Mouse (Mus musculus): ENCODE data around the gene Olfr986. TPM values are rescaled to one million over a fixed set of nuclear protein-coding genes. Genes with fewer than 3 reads are reported as not detected.

The Olfr986 gene
- polyA plus RNA-seq, 1 experiment from 2014 or later, result 0.10 TPM

DNA sequence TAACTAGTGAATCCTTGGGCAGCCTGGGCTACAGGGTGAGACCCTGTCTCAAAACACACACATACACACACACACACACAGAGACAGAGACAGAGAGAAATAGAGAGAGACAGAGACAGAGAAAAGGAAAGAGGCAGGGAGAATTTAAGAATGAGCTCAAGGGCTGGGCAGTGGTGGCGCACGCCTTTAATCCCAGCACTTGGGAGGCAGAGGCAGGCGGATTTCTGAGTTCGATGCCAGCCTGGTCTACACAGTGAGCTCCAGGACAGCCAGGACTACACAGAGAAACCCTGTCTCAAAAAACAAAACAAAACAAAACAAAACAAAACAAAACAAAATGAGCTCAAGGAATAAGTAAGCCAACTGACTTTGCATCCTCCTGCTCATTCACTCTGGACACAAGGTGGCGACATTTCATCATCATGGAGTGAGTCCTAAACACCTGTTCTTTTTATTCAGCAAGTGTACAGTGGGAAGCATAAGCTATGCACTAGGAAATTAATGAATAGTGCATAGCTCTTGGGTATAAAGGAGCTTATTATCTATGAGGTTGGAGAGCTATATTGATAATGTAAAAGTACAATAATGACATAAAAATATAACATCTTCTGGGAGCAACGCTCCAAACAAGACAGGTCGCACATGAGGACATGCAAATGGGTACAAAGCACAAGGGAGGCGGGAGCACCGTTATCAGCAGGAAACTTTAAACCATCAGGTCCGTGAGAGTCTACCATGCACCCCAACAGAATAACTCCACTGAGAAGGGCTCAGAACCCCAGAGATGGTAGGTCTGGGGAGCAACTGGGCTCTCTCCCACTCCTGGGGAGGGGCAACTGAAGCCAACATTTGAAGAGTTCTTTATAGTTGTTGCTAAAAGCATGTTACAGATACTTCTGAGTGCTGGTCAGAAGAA, 47.4 kb downstream of the Olfr986 start:
- WGBS (ENCODE audit: insufficient replicate concordance), result 64% methylated on average over 10 of the region's 10 CpGs
- H3K9ac ChIP-seq (ENCODE audit: low read depth, low read length), result no peak overlapping the region

DNA sequence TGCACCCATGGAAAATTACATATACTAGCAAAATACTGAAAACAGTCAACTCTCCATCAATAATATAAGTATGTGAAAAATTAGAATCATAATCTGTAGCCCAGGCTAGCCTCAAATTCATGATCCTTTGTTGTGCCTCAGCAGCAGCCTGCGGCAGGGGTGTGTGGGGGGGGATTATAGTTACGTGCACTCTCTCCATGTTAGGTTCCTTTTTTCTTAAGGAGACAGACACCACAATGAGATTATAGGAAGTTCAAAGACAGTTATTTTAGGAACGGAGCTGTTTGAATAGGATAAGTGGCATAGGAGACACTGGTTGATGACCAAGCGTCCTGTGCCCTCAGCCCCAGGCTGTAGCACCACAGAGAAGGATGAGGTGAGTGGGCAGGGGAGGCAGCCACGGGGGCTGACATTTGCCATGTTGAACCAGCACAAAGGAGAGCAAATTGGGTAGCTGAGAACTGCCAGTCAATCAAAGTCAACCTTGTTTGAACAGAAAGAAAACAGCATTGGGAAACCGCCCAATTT, 48.1 kb downstream of the Olfr986 start:
- no peak overlapping the region for H3K4me3 ChIP-seq (ENCODE audit: low read depth, low read length)
- no peaks in the 10 kb centered on the region for H3K4me1 ChIP-seq (ENCODE audit: control insufficient read depth, insufficient read depth, low read length)
- no peak for ATAC-seq (replicated peaks; ENCODE audit: insufficient number of reproducible peaks, low FRiP score, low TSS enrichment)
- no peaks in the 10 kb centered on the region for H3K9me3 ChIP-seq (replicated peaks; ENCODE audit: control insufficient read depth, low read length)
- H3K27me3 ChIP-seq (ENCODE audit: control insufficient read depth, insufficient read depth, low read length), result no peaks in the 10 kb centered on the region
- WGBS (ENCODE audit: insufficient replicate concordance), result 51% methylated on average over 6 of the region's 6 CpGs
- H3K36me3 ChIP-seq (ENCODE audit: control insufficient read depth, insufficient read depth, low read length), result no peaks in the 10 kb centered on the region
- no peak overlapping the region for H3K4me2 ChIP-seq
- H3K9ac ChIP-seq (ENCODE audit: low read depth, low read length), result no peak overlapping the region
- no peak overlapping the region for H3K27ac ChIP-seq (ENCODE audit: low read depth, low read length)

More for the DNA sequence above, 47.4 kb downstream of the Olfr986 start:
- Histone ChIP-seq H3K27ac (ENCODE audit: low read depth, low read length) (no peak overlapping the region), H3K4me2 (no peak overlapping the region), H3K9me3 (replicated peaks; ENCODE audit: control insufficient read depth, low read length) (no peaks in the 10 kb centered on the region), H3K4me3 (ENCODE audit: low read depth, low read length) (no peak overlapping the region), H3K4me1 (ENCODE audit: control insufficient read depth, insufficient read depth, low read length) (no peaks in the 10 kb centered on the region), H3K36me3 (ENCODE audit: control insufficient read depth, insufficient read depth, low read length) (no peaks in the 10 kb centered on the region), H3K27me3 (ENCODE audit: control insufficient read depth, insufficient read depth, low read length) (no peaks in the 10 kb centered on the region)
- ATAC-seq (replicated peaks; ENCODE audit: insufficient number of reproducible peaks, low FRiP score, low TSS enrichment), result no peak

DNA sequence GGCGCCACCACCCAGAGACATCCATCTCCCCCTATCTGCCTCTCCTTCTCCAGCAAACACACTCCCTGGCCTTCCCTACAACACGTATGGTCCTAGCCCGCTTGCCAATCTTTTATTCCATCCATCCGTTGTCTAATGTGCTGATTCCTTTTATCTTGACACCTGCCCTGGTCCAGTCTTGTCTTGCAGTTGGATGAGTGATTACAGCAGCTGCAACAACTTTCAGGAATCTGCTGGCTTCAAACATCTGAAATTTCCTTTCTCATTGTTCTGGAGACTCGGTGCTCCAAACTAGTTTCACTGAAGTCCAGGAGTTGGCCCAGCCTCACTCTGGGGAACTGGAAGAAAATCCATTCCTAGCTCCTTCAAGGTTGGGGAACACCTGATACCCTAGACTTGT, 48.8 kb downstream of the Olfr986 start:
- Histone ChIP-seq H3K4me1 (ENCODE audit: control insufficient read depth, insufficient read depth, low read length) (no peaks in the 10 kb centered on the region), H3K9me3 (replicated peaks; ENCODE audit: control insufficient read depth, low read length) (no peaks in the 10 kb centered on the region), H3K4me2 (no peak overlapping the region), H3K36me3 (ENCODE audit: control insufficient read depth, insufficient read depth, low read length) (no peaks in the 10 kb centered on the region), H3K27me3 (ENCODE audit: control insufficient read depth, insufficient read depth, low read length) (no peaks in the 10 kb centered on the region), H3K9ac (ENCODE audit: low read depth, low read length) (no peak overlapping the region), H3K4me3 (ENCODE audit: low read depth, low read length) (no peak overlapping the region), H3K27ac (ENCODE audit: low read depth, low read length) (no peak overlapping the region)
- 61% methylated on average over 5 of the region's 5 CpGs for WGBS (ENCODE audit: insufficient replicate concordance)
- ATAC-seq (replicated peaks; ENCODE audit: insufficient number of reproducible peaks, low FRiP score, low TSS enrichment), result no peak

DNA sequence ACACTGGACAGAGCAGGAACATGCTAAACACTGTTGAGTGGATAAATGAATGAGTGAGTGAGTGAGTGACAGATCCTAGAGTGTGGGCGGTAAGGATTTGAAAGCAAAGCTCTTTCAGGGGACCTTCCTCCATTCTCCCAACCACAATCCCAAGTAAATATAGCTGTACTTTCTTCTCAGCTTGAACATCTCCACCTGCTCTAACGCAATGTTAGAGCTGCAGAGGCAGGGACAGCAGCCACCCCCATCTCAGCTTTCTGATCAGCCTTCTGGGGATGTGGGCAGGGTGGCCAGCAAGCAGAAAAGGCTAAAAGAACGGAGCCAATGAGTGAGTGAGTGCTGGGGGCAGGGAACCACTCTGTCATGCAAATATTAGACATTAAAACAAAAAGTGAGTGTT, 50.3 kb downstream of the Olfr986 start:
- H3K4me1 ChIP-seq (ENCODE audit: control insufficient read depth, insufficient read depth, low read length), result no peaks in the 10 kb centered on the region
- no peaks in the 10 kb centered on the region for H3K36me3 ChIP-seq (ENCODE audit: control insufficient read depth, insufficient read depth, low read length)
- ATAC-seq (replicated peaks; ENCODE audit: insufficient number of reproducible peaks, low FRiP score, low TSS enrichment), result no peak
- no peaks in the 10 kb centered on the region for H3K9me3 ChIP-seq (replicated peaks; ENCODE audit: control insufficient read depth, low read length)
- no peak overlapping the region for H3K4me3 ChIP-seq (ENCODE audit: low read depth, low read length)
- no peak overlapping the region for H3K27ac ChIP-seq (ENCODE audit: low read depth, low read length)
- no peak overlapping the region for H3K4me2 ChIP-seq
- H3K9ac ChIP-seq (ENCODE audit: low read depth, low read length), result no peak overlapping the region
- WGBS (ENCODE audit: insufficient replicate concordance), result 74% methylated on average over 3 of the region's 3 CpGs
- H3K27me3 ChIP-seq (ENCODE audit: control insufficient read depth, insufficient read depth, low read length), result no peaks in the 10 kb centered on the region

DNA sequence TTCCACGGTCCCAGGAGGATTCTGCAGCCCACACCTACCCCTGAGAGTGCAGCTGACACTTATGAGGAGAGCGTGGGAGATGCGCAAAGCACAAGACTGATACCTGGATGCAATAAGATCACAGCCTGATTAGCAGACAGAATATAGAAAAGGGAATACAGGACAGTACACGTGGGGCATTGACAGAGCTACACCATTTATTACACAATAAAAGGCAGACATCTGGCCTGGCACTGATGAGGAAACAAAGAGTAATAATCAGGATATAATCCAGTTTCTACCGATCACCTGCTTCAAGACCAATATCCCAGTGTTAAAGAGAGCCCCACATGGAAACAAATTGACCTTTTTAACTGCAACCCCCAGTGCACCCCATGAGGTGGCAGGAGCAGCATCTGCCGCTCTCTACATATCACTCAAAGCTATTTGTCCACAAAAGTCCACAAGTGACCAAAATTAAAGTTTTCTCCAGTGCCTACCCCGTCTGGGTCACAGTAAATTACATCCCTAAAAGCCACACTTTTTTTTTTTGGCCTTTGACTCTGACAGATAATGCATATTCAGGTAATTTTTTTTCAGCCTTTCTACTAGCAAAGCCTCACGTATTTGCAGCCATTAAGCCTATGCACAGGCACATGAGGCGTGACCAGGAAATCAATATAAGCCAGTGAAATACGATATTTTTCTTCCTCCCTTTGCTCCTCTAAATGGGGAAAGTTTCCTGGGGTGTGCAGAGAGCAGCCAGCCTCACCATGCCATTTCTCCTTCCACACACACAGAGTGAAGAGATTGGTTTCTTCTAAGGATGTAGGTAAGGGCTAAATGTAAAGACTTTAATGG, 53.7 kb downstream of the Olfr986 start:
- ATAC-seq (replicated peaks; ENCODE audit: insufficient number of reproducible peaks, low FRiP score, low TSS enrichment), result no peak
- H3K4me3 ChIP-seq (ENCODE audit: low read depth, low read length), result no peak overlapping the region
- no peaks in the 10 kb centered on the region for H3K4me1 ChIP-seq (ENCODE audit: control insufficient read depth, insufficient read depth, low read length)
- no peak overlapping the region for H3K9ac ChIP-seq (ENCODE audit: low read depth, low read length)
- 72% methylated on average over 10 of the region's 10 CpGs for WGBS (ENCODE audit: insufficient replicate concordance)
- no peak overlapping the region for H3K4me2 ChIP-seq
- no peak overlapping the region for H3K27ac ChIP-seq (ENCODE audit: low read depth, low read length)
- H3K9me3 ChIP-seq (replicated peaks; ENCODE audit: control insufficient read depth, low read length), result no peaks in the 10 kb centered on the region
- H3K27me3 ChIP-seq (ENCODE audit: control insufficient read depth, insufficient read depth, low read length), result no peaks in the 10 kb centered on the region
- no peaks in the 10 kb centered on the region for H3K36me3 ChIP-seq (ENCODE audit: control insufficient read depth, insufficient read depth, low read length)

DNA sequence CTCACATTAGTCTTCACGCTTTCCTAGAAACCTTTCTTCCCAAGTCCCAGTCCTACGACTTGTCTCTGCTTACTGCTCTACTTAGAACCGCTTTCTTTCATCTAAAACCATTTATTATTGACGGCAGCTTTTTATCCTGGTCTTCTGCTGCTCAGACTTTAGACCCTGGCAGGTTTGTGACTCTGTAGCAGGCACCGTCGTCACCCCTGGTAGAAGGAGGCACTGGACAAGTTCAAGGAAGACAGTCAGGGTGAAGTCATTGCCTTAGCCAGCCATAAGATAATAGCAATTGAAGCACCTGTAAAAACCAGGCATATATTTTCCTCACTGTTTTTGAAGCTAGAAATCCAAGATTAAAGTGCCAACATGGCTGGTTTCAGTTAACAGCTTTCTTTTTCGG, 54.5 kb downstream of the Olfr986 start:
- no peaks in the 10 kb centered on the region for H3K9me3 ChIP-seq (replicated peaks; ENCODE audit: control insufficient read depth, low read length)
- H3K4me1 ChIP-seq (ENCODE audit: control insufficient read depth, insufficient read depth, low read length), result no peaks in the 10 kb centered on the region
- no peak overlapping the region for H3K4me3 ChIP-seq (ENCODE audit: low read depth, low read length)
- no peak overlapping the region for H3K9ac ChIP-seq (ENCODE audit: low read depth, low read length)
- WGBS (ENCODE audit: insufficient replicate concordance), result 72% methylated on average over 7 of the region's 7 CpGs
- peaks cover 7% of the 10 kb centered on the region; the same call in 1 of the 2 replicates for H3K27me3 ChIP-seq (ENCODE audit: control insufficient read depth, insufficient read depth, low read length)
- H3K4me2 ChIP-seq, result no peak overlapping the region
- no peaks in the 10 kb centered on the region for H3K36me3 ChIP-seq (ENCODE audit: control insufficient read depth, insufficient read depth, low read length)
- no peak overlapping the region for H3K27ac ChIP-seq (ENCODE audit: low read depth, low read length)
- no peak for ATAC-seq (replicated peaks; ENCODE audit: insufficient number of reproducible peaks, low FRiP score, low TSS enrichment)

Other genes starting within 250 kb of the Olfr986 start
- gene Olfr974, start 243.4 kb upstream of the Olfr986 start, polyA plus RNA-seq (2014; fragmentation: Nextera tagmentation; extraction: Ambion mirVana), result not detected in 2 replicates
- not detected in 2 replicates for gene Olfr975, start 228.9 kb upstream of the Olfr986 start, polyA plus RNA-seq (2014; fragmentation: Nextera tagmentation; extraction: Ambion mirVana)
- not detected in 2 replicates for gene Olfr976, start 219.8 kb upstream of the Olfr986 start, polyA plus RNA-seq (2014; fragmentation: Nextera tagmentation; extraction: Ambion mirVana)
- not detected in 2 replicates for gene Olfr978, start 188.8 kb upstream of the Olfr986 start, polyA plus RNA-seq (2014; fragmentation: Nextera tagmentation; extraction: Ambion mirVana)
- gene Olfr979, start 177.5 kb upstream of the Olfr986 start, polyA plus RNA-seq (2014; fragmentation: Nextera tagmentation; extraction: Ambion mirVana), result not detected in 2 replicates
- not detected in 2 replicates for gene Olfr980, start 171.3 kb upstream of the Olfr986 start, polyA plus RNA-seq (2014; fragmentation: Nextera tagmentation; extraction: Ambion mirVana)
- gene Olfr981, start 159.5 kb upstream of the Olfr986 start, polyA plus RNA-seq (2014; fragmentation: Nextera tagmentation; extraction: Ambion mirVana), result not detected in 2 replicates
- gene Olfr982, start 107.1 kb upstream of the Olfr986 start, polyA plus RNA-seq (2014; fragmentation: Nextera tagmentation; extraction: Ambion mirVana), result not detected in 2 replicates
- not detected in 2 replicates for gene Olfr983, start 87.3 kb upstream of the Olfr986 start, polyA plus RNA-seq (2014; fragmentation: Nextera tagmentation; extraction: Ambion mirVana)
- not detected in 2 replicates for gene Olfr984, start 66.7 kb upstream of the Olfr986 start, polyA plus RNA-seq (2014; fragmentation: Nextera tagmentation; extraction: Ambion mirVana)
- gene Olfr985, start 50.7 kb upstream of the Olfr986 start, polyA plus RNA-seq (2014; fragmentation: Nextera tagmentation; extraction: Ambion mirVana), result not detected in 2 replicates
- not detected in 2 replicates for gene Tmem225, start 32.8 kb upstream of the Olfr986 start, polyA plus RNA-seq (2014; fragmentation: Nextera tagmentation; extraction: Ambion mirVana)
- 4.8 and 5.4 TPM in 2 replicates for gene Zfp202, start 11.4 kb downstream of the Olfr986 start, polyA plus RNA-seq (2014; fragmentation: Nextera tagmentation; extraction: Ambion mirVana)
- 0.38 and 0.44 TPM in 2 replicates for gene Scn3b, start 88.3 kb downstream of the Olfr986 start, polyA plus RNA-seq (2014; fragmentation: Nextera tagmentation; extraction: Ambion mirVana)